Mouse (Mus musculus) embryonic fibroblast, embryonic 13.5 days (primary cell): Measurements from ENCODE around the gene Ccdc33.

Experiments used
- CTCF ChIP-seq: IDR thresholded peaks from 2 replicates; pipeline ENCODE4 v1.5.1; 2011; ENCODE audit warnings: mild to moderate bottlenecking, control low read depth, low read length, moderate library complexity, borderline replicate concordance; ENCODE audit not compliant: insufficient read depth
- POLR2A ChIP-seq: IDR thresholded peaks from 2 replicates; pipeline ENCODE4 v1.6.1; 2011; ENCODE audit warnings: low read depth, mild to moderate bottlenecking, control low read depth, low read length, moderate library complexity

GRCm38 (mm10) chr9:58087277-58087998 lies 31.2 kb downstream of the Ccdc33 start:
- TF ChIP-seq CTCF (no peak), POLR2A (no peak)
